In genomic region chr13:69420166-69420565, GRCm38 (mm10) we compare ENCODE assay signal across 25 mouse cellular contexts.
DNase-seq lines count a peak whose midpoint lies in the region; ATAC-seq and TF ChIP-seq lines count a peak whose summit lies in the region.
"Had no signal": no experiment of that assay in that cellular context is flagged by ENCODE, and none has a peak within 500 bp of the region (broad histone marks: within the 10 kb centered on the region; RNA-seq: fewer than 3 reads in every experiment).

No protein-coding gene starts in this region.

- TF ChIP-seq EP300 in lung, postnatal 0 days (IDR thresholded peaks at IDR 0.05), result no peak

- ATAC-seq in frontal cortex, adult (ENCODE audit: low TSS enrichment), result peak; percentile 16; the same call in 1 of the 2 replicates
- no peak for ATAC-seq in intestine, embryonic 14.5 days (replicated peaks; ENCODE audit: low FRiP score, low TSS enrichment, low read depth)
- ATAC-seq in intestine, postnatal 0 days, result no peak
- ATAC-seq in lung, postnatal 0 days, result peak; percentile 56
- ATAC-seq: activated CD4-positive, CD25-positive, alpha-beta regulatory T cell, adult 4 months; CD4-positive, CD25-positive, alpha-beta regulatory T cell, adult 4 months; forebrain, embryonic 13.5 days; Patski had no signal

- H3K4me3 ChIP-seq in intestine, embryonic 14.5 days (ENCODE audit: low read depth, low read length), result no peak overlapping the region
- H3K4me3 ChIP-seq in intestine, postnatal 0 days (ENCODE audit: low read depth, low read length), result no peak overlapping the region
- H3K4me3 ChIP-seq in lung, postnatal 0 days (ENCODE audit: low read depth, low read length), result no peak overlapping the region
- H3K4me3 ChIP-seq: embryonic facial prominence, embryonic 10.5 days; embryonic facial prominence, embryonic 12.5 days; forebrain, embryonic 13.5 days had no signal

- H3K27ac ChIP-seq in intestine, embryonic 14.5 days (ENCODE audit: low read depth), result no peak overlapping the region
- no peak overlapping the region for H3K27ac ChIP-seq in intestine, postnatal 0 days (ENCODE audit: low read depth, low read length)
- H3K27ac ChIP-seq in lung, postnatal 0 days (ENCODE audit: low read length), result no peak overlapping the region
- H3K27ac ChIP-seq: embryonic facial prominence, embryonic 10.5 days; embryonic facial prominence, embryonic 12.5 days; forebrain, embryonic 13.5 days had no signal

- no peaks in the 10 kb centered on the region for H3K9me3 ChIP-seq in intestine, embryonic 14.5 days (ENCODE audit: control insufficient read depth, low read length)
- H3K9me3 ChIP-seq in intestine, postnatal 0 days (ENCODE audit: control insufficient read depth), result no peaks in the 10 kb centered on the region
- H3K9me3 ChIP-seq in lung, postnatal 0 days (ENCODE audit: low read length), result no peaks in the 10 kb centered on the region
- H3K9me3 ChIP-seq: forebrain, embryonic 13.5 days had no signal

- no peak overlapping the region for H3K4me2 ChIP-seq in intestine, embryonic 14.5 days (ENCODE audit: low read length)
- no peak overlapping the region for H3K4me2 ChIP-seq in intestine, postnatal 0 days (replicated peaks; ENCODE audit: low read depth)
- H3K4me2 ChIP-seq in lung, postnatal 0 days (replicated peaks; ENCODE audit: low read depth, low read length), result no peak overlapping the region
- H3K4me2 ChIP-seq: embryonic facial prominence, embryonic 12.5 days; forebrain, embryonic 13.5 days had no signal

- DNase-seq in frontal cortex, postnatal 14 days (ENCODE audit: low spot score in 2 of 2), result no peak
- peak; percentile 20 for DNase-seq in intestine, embryonic 14.5 days (ENCODE audit: low spot score)
- DNase-seq in lung, postnatal 0 days (ENCODE audit: low spot score), result peak; percentile 53
- no peak for DNase-seq in lung, postnatal 14 days
- DNase-seq in lung, postnatal 36 days, result peak; percentile 3
- DNase-seq in lung, postnatal 10 days, result no peak
- DNase-seq: adrenal gland, adult 8-10 months; adrenal gland, postnatal 14 days; adrenal gland, postnatal 36 days; B cell, adult 2 months; cerebellum, adult 11-12 months; cerebellum, adult 2 months; cerebellum, adult 9-10 months; cerebellum, postnatal 10 days; cerebellum, postnatal 25 days had no signal

- no peak overlapping the region for H3K9ac ChIP-seq in intestine, embryonic 14.5 days (ENCODE audit: low read length)
- H3K9ac ChIP-seq in intestine, postnatal 0 days (ENCODE audit: low read depth, low read length), result no peak overlapping the region
- H3K9ac ChIP-seq in lung, postnatal 0 days (replicated peaks; ENCODE audit: low read depth), result no peak overlapping the region
- H3K9ac ChIP-seq: embryonic facial prominence, embryonic 12.5 days; forebrain, embryonic 13.5 days had no signal

- TF ChIP-seq CTCF in intestine, postnatal 0 days (IDR thresholded peaks at IDR 0.05; ENCODE audit: low read depth), result no peak
- TF ChIP-seq CTCF in lung, postnatal 0 days (IDR thresholded peaks at IDR 0.05), result no peak

- no peaks in the 10 kb centered on the region for H3K36me3 ChIP-seq in intestine, embryonic 14.5 days (ENCODE audit: control insufficient read depth, insufficient read depth, low read length)
- H3K36me3 ChIP-seq in intestine, postnatal 0 days (ENCODE audit: control insufficient read depth, insufficient read depth), result no peaks in the 10 kb centered on the region
- H3K36me3 ChIP-seq in lung, postnatal 0 days (ENCODE audit: insufficient read depth, low read length), result no peaks in the 10 kb centered on the region
- H3K36me3 ChIP-seq: embryonic facial prominence, embryonic 10.5 days; embryonic facial prominence, embryonic 12.5 days; G1E had no signal

- H3K27me3 ChIP-seq in intestine, embryonic 14.5 days (replicated peaks; ENCODE audit: control insufficient read depth, insufficient read depth, low read length), result no peaks in the 10 kb centered on the region
- no peaks in the 10 kb centered on the region for H3K27me3 ChIP-seq in intestine, postnatal 0 days (replicated peaks; ENCODE audit: control insufficient read depth, insufficient read depth, low read length)
- H3K27me3 ChIP-seq in lung, postnatal 0 days (replicated peaks; ENCODE audit: insufficient read depth, low read length), result no peaks in the 10 kb centered on the region
- H3K27me3 ChIP-seq: CH12.LX; embryonic facial prominence, embryonic 12.5 days; forebrain, embryonic 13.5 days; Patski had no signal

- H3K4me1 ChIP-seq in intestine, embryonic 14.5 days (replicated peaks; ENCODE audit: control insufficient read depth, insufficient read depth, low read length), result no peaks in the 10 kb centered on the region
- H3K4me1 ChIP-seq in intestine, postnatal 0 days (replicated peaks; ENCODE audit: control insufficient read depth, insufficient read depth, low read length), result no peaks in the 10 kb centered on the region
- H3K4me1 ChIP-seq in lung, postnatal 0 days (ENCODE audit: insufficient read depth, low read depth, low read length), result no peaks in the 10 kb centered on the region
- H3K4me1 ChIP-seq: embryonic facial prominence, embryonic 10.5 days; embryonic facial prominence, embryonic 12.5 days; forebrain, embryonic 13.5 days had no signal

- 86% methylated on average over 8 of the region's 8 CpGs for WGBS in intestine, embryonic 14.5 days
- WGBS in intestine, postnatal 0 days, result 82% methylated on average over 8 of the region's 8 CpGs
- 63% methylated on average over 8 of the region's 8 CpGs for WGBS in lung, postnatal 0 days

Comparison
In these comparisons a context has a peak if more than half of its experiments do, and no peak if none do; other contexts are left out.
1. DNase-seq: peak in intestine, embryonic 14.5 days (single experiment), lung, postnatal 0 days (single experiment) and lung, postnatal 36 days (single experiment); none in frontal cortex, postnatal 14 days (0 of 2), lung, postnatal 14 days (single experiment) and lung, postnatal 10 days (single experiment).
2. ATAC-seq: peak in frontal cortex, adult (single experiment) and lung, postnatal 0 days (single experiment); none in intestine, embryonic 14.5 days (single experiment) and intestine, postnatal 0 days (single experiment).